Mouse (Mus musculus) neural tube, postnatal 0 days (tissue): ENCODE measurements around the gene Aunip. TPM values are rescaled to one million over a fixed set of nuclear protein-coding genes. Genes with fewer than 3 reads are reported as not detected.

Source experiments
- microRNA-seq: library from miRNA; unstranded; fragments of <30 nt; microRNA quantifications from one replicate; pipeline ENCODE4, GENCODE M21; 2016
- polyA plus RNA-seq: library from polyadenylated mRNA; unstranded; fragments of >200 nt; fragmentation: Nextera tagmentation; extraction: Ambion mirVana; gene quantifications from 2 replicates; pipeline ENCODE4 v1.2.1, GENCODE M21; 2015

The Aunip gene
- polyA plus RNA-seq, result 1.1 and 1.7 TPM in 2 replicates

DNA sequence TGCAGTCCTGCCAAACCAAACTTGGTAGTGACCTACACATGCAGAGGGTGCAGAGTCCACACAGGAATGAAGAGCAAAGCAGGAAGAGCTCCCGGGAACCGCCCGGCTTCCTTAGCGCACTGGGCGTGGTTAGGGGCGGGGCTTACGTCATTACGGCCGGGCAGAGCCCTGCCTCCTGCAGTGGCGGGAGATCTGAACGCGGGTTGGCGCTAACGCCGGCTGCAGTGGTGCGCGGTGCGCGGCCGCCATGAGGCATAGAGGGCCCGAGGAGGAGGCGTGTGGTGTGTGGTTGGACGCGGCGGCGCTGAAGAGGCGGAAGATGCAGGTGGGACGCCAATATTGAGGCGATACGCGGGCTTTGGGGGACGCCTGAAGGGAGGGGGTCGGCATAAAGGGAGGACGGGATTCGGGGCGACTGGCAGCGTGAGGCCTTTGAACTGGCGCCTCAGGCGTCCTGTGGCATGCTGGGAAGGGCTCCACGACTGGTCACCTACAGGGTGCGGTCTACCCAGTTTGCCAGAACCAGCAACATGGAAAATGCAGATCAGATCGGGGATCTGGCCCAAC lies at the start of gene Aunip:
Gene Aunip, plus strand, starts transcription at position 155 of the 567 bp plus-strand sequence.

DNA sequence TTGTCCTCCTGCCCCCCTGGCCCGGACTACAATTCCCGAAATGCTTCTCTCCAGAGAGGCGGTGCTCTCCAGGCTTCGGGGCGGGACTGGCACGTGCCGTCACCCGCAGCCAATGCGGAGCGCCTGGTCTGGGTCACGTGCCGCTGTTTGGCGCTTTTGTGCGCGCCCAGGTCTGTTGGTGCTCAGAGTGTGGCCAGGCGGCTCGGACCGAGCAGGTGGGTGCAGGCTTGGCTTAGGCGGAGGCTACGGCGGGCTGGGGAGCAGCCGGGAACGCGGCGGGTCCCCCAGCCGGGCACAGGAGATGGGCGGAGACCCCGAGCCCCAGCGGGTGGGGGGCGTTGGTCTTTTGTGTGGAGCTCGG lies 42.6 kb upstream of the Aunip start, which contains the start of gene Stmn1:
Gene Stmn1, plus strand, starts transcription at position 106 of the 361 bp plus-strand sequence.

DNA sequence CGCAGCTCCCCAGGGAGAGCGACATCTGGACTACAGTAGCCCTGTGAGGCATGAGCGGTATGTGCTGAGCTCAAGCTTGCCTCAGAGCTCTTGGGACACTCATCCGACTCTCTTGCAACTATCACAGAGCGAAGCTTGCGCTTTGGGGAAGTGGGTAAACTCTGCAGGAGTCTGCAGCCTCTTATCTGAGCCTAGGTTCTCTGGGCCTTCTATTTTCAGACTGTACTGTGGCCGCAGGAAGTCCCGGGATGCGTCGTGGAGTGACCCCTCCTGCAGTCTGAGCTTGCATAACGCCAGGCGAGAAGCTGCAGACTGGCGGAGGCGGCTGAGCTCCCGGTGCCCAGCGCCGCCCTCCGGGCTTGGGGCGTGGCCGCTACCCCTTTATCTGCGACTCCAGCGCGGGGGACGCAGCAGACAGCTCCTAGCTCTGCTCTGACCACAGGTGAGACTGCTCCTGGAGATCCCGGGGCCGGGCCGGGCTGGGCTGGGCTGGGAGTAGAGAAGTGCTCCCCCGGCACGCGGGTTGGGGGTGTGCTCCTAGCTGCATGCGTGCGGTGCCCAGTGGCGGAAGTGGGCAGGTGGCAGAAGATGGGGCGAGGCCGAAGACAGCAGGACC lies 14.1 kb upstream of the Aunip start, which contains the start of gene Paqr7:
Gene Paqr7, plus strand, starts transcription at position 103 of the 616 bp plus-strand sequence.

DNA sequence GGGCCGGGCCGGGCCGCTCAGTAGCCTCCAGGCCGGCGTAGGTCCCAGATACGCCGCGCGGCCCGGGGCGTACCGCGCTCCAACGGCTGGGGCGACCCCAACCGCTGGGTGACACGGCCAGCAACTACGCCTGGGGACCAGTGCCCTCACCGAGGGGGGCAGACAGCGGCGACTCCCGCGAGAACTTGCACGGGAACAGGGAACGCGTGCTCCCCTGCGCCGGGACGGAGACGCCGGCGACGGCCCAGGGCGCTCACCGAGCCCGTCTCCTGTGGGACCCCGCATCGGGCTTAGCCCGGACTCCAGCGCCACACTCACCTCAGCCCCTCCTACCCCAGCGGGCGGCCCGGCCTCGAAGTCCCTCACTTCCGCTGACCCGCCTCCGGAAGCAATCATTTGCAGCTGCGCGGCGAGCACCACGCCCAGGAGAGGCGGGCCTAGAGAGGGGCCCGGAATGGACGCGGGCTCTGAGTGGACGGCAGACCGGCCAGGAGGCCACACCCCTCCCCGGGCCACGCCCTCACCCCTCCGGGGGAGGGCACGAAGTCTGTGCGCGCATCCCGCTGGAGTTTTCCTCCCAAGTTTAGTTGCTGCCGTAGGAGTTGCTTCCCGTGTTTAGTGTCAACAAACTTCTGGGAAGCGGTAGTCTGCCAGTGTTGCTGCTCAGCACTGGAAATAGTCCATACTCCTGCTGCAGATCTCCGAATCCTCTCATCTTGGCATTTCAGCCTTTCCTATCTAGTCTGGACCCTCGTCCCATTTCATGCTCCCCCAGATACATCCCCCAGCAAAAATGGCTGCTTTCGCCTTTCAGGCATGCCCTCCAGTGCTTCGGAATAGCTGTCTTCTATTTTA lies 24.4 kb downstream of the Aunip start, which contains the start of gene Mtfr1l:
Gene Mtfr1l, minus strand, starts transcription at position 456 of the 855 bp plus-strand sequence.

DNA sequence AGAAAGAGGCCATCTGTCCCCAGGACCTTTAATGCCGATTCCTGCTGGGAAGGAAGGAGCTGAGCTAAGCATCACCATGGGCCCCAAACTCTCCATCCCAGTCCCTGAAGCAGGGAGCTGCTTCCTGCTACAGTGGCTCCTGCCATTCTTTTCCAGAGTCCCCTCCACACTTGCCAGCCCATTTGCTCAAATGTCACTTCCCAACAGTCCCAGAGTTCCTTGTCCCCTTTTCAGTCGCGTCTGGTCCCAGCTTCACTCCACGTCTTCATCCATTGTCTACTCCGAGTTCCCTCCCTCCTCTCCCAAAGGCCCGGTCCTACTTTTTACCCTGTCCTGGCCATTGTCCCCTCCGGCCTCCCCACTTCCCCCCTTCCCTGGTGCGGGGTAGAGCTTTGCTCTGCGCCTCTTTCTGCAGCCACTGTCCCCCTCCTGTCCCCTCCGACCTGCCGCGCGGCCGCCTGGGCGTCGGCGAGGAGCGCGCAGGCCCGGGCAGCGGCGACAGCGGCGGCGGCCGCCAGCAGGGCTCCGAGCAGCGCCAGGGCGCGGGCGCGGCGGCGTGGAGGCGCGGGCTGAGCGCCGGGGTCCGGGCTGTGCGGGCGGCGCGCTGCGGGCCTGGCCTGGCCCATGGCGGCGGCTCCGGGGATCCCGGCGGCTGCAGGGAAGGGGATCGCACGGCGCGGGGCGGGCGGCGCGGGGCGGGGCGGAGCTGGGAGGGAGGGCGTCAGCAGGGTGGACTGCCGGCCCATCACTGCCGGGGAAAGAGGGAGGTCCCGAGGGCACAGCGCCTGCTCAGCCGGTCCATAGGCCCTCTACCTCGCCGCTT lies 40.9 kb downstream of the Aunip start, which contains the start of gene Selenon:
Gene Selenon, minus strand, starts transcription at position 673 of the 823 bp plus-strand sequence.

Small RNAs within 50 kb of the gene (microRNA-seq; reads per million reads assigned to microRNA genes)
- gene Gm23634 (not detected), gene Mir6403 (not detected)

Other genes with a start within 250 kb of the Aunip start
- gene Pdik1l, start 223.1 kb upstream of the Aunip start, polyA plus RNA-seq, result 24.1 and 26.0 TPM in 2 replicates
- gene Trim63, start 195.9 kb upstream of the Aunip start, polyA plus RNA-seq, result 1.4 and 1.6 TPM in 2 replicates
- gene Slc30a2, start 167.8 kb upstream of the Aunip start, polyA plus RNA-seq, result 0.25 TPM in 2 replicates
- 0.88 and 0.94 TPM in 2 replicates for gene Extl1, start 127.1 kb upstream of the Aunip start, polyA plus RNA-seq
- 4.7 and 5.7 TPM in 2 replicates for gene Pafah2, start 114.7 kb upstream of the Aunip start, polyA plus RNA-seq
- gene Stmn1, start 42.7 kb upstream of the Aunip start, polyA plus RNA-seq, result 2,472 and 2,758 TPM in 2 replicates
- 54.5 and 54.7 TPM in 2 replicates for gene Paqr7, start 14.3 kb upstream of the Aunip start, polyA plus RNA-seq
- 174 and 179 TPM in 2 replicates for gene Mtfr1l, start 24.4 kb downstream of the Aunip start, polyA plus RNA-seq
- 15.5 and 17.2 TPM in 2 replicates for gene Selenon, start 41.2 kb downstream of the Aunip start, polyA plus RNA-seq
- gene Man1c1, start 193.3 kb downstream of the Aunip start, polyA plus RNA-seq, result 6.7 and 6.8 TPM in 2 replicates